Mouse (Mus musculus): ENCODE data around the gene Gm9195. TPM values are rescaled to one million over a fixed set of nuclear protein-coding genes. Genes with fewer than 3 reads are reported as not detected.

Gm9195 gene
- total RNA-seq (2014; rRNA removed) (under 0.01 TPM in 1 of 2 replicates, not detected in the other), polyA plus RNA-seq (2012; rRNA removed) (not detected in 2 replicates)

GRCm38 (mm10) chr14:72491738-72492137, at the start of gene Gm9195:
Gene Gm9195 (minus strand): TSS chr14:72491838.
- TF ChIP-seq CTCF (IDR thresholded peaks at IDR 0.05; ENCODE audit: low read depth, low read length) (no peak), POLR2A (IDR thresholded peaks at IDR 0.05; ENCODE audit: extremely low read depth, insufficient read depth, low read length) (no peak)
- H3K79me2 ChIP-seq (ENCODE audit: control insufficient read depth, insufficient read depth, low read length): no peaks in the 10 kb centered on the region
- no peak within 1 kb of the TSS for H3K27ac ChIP-seq (replicated peaks; ENCODE audit: insufficient read depth, low read depth, low read length)
- no peak for DNase-seq (ENCODE audit: extremely low read depth, low read depth, low spot score)
- 83% methylated on average over 5 of the region's 5 CpGs for WGBS
- H3K4me1 ChIP-seq (ENCODE audit: control insufficient read depth, insufficient read depth, low read length): no peaks in the 10 kb centered on the region
- H3K9ac ChIP-seq (ENCODE audit: low read depth, low read length): no peak within 1 kb of the TSS
- no peaks in the 10 kb centered on the region for H3K27me3 ChIP-seq (ENCODE audit: control insufficient read depth, insufficient read depth, low read length)
- H3K36me3 ChIP-seq (ENCODE audit: control insufficient read depth, insufficient read depth, low read length): no peaks in the 10 kb centered on the region
- no peak within 1 kb of the TSS for H3K4me3 ChIP-seq (ENCODE audit: insufficient read depth, low read depth, low read length)

- Histone ChIP-seq H3K36me3 (ENCODE audit: control insufficient read depth, insufficient read depth, low read length) (peaks cover 24% of the 10 kb centered on the region; the same call in 1 of the 2 replicates), H3K27me3 (ENCODE audit: control insufficient read depth, insufficient read depth, low read length) (peaks cover 9% of the 10 kb centered on the region), H3K27ac (replicated peaks; ENCODE audit: insufficient read depth, low read depth, low read length) (no peak overlapping the region), H3K4me3 (ENCODE audit: insufficient read depth, low read depth, low read length) (no peak overlapping the region), H3K79me2 (ENCODE audit: control insufficient read depth, insufficient read depth, low read length) (no peaks in the 10 kb centered on the region), H3K9ac (ENCODE audit: low read depth, low read length) (no peak overlapping the region), H3K4me1 (ENCODE audit: control insufficient read depth, insufficient read depth, low read length) (peaks cover 13% of the 10 kb centered on the region)
- WGBS: 81% methylated on average over 5 of the region's 5 CpGs
- peak; percentile 39 for DNase-seq (ENCODE audit: extremely low read depth, low read depth, low spot score)
- TF ChIP-seq POLR2A (IDR thresholded peaks at IDR 0.05; ENCODE audit: extremely low read depth, insufficient read depth, low read length) (no peak), CTCF (IDR thresholded peaks at IDR 0.05; ENCODE audit: low read depth, low read length) (no peak)
Measured at GRCm38 (mm10) chr14:72536392-72537017, 44.9 kb upstream of the Gm9195 start.

GRCm38 (mm10) chr14:72533862-72534261, 42.2 kb upstream of the Gm9195 start:
- TF ChIP-seq POLR2A (IDR thresholded peaks at IDR 0.05; ENCODE audit: extremely low read depth, insufficient read depth, low read length) (no peak), CTCF (IDR thresholded peaks at IDR 0.05; ENCODE audit: low read depth, low read length) (no peak)
- WGBS: 33% methylated on average over 7 of the region's 7 CpGs

GRCm38 (mm10) chr14:72532028-72532917, 40.6 kb upstream of the Gm9195 start:
- H3K27me3 ChIP-seq (ENCODE audit: control insufficient read depth, insufficient read depth, low read length): peaks cover 9% of the 10 kb centered on the region
- H3K36me3 ChIP-seq (ENCODE audit: control insufficient read depth, insufficient read depth, low read length): peaks cover under 1% of the 10 kb centered on the region; the same call in 1 of the 2 replicates
- TF ChIP-seq POLR2A (IDR thresholded peaks at IDR 0.05; ENCODE audit: extremely low read depth, insufficient read depth, low read length) (no peak), CTCF (IDR thresholded peaks at IDR 0.05; ENCODE audit: low read depth, low read length) (no peak)
- peak; percentile 40 for DNase-seq (ENCODE audit: extremely low read depth, low read depth, low spot score)
- peak overlapping the region; percentile 43; the same call in 1 of the 2 replicates for H3K4me3 ChIP-seq (ENCODE audit: insufficient read depth, low read depth, low read length)
- WGBS: 4% methylated on average over 54 of the region's 54 CpGs
- H3K9ac ChIP-seq (ENCODE audit: low read depth, low read length): no peak overlapping the region
- H3K27ac ChIP-seq (replicated peaks; ENCODE audit: insufficient read depth, low read depth, low read length): no peak overlapping the region
- no peaks in the 10 kb centered on the region for H3K79me2 ChIP-seq (ENCODE audit: control insufficient read depth, insufficient read depth, low read length)
- H3K4me1 ChIP-seq (ENCODE audit: control insufficient read depth, insufficient read depth, low read length): peaks cover 13% of the 10 kb centered on the region

More at GRCm38 (mm10) chr14:72533862-72534261, 42.2 kb upstream of the Gm9195 start:
- Histone ChIP-seq H3K4me1 (ENCODE audit: control insufficient read depth, insufficient read depth, low read length) (peaks cover 13% of the 10 kb centered on the region), H3K36me3 (ENCODE audit: control insufficient read depth, insufficient read depth, low read length) (peaks cover 6% of the 10 kb centered on the region; the same call in 1 of the 2 replicates), H3K27me3 (ENCODE audit: control insufficient read depth, insufficient read depth, low read length) (peaks cover 9% of the 10 kb centered on the region), H3K79me2 (ENCODE audit: control insufficient read depth, insufficient read depth, low read length) (no peaks in the 10 kb centered on the region), H3K4me3 (ENCODE audit: insufficient read depth, low read depth, low read length) (no peak overlapping the region), H3K9ac (ENCODE audit: low read depth, low read length) (no peak overlapping the region), H3K27ac (replicated peaks; ENCODE audit: insufficient read depth, low read depth, low read length) (no peak overlapping the region)
- DNase-seq (ENCODE audit: extremely low read depth, low read depth, low spot score): peak; percentile 76

- Histone ChIP-seq H3K27ac (replicated peaks; ENCODE audit: insufficient read depth, low read depth, low read length) (no peak overlapping the region), H3K79me2 (ENCODE audit: control insufficient read depth, insufficient read depth, low read length) (no peaks in the 10 kb centered on the region), H3K36me3 (ENCODE audit: control insufficient read depth, insufficient read depth, low read length) (no peaks in the 10 kb centered on the region), H3K4me1 (ENCODE audit: control insufficient read depth, insufficient read depth, low read length) (0 out of 2 replicates have a peak, but pooled peaks cover 3% of the 10 kb centered on the region), H3K4me3 (ENCODE audit: insufficient read depth, low read depth, low read length) (no peak overlapping the region), H3K27me3 (ENCODE audit: control insufficient read depth, insufficient read depth, low read length) (peaks cover 7% of the 10 kb centered on the region), H3K9ac (ENCODE audit: low read depth, low read length) (no peak overlapping the region)
- TF ChIP-seq CTCF (IDR thresholded peaks at IDR 0.05; ENCODE audit: low read depth, low read length) (no peak), POLR2A (IDR thresholded peaks at IDR 0.05; ENCODE audit: extremely low read depth, insufficient read depth, low read length) (no peak)
- WGBS: 78% methylated on average over 1 of the region's 1 CpGs
- DNase-seq (ENCODE audit: extremely low read depth, low read depth, low spot score): no peak
Measured at GRCm38 (mm10) chr14:72527126-72527525, 35.5 kb upstream of the Gm9195 start.

All from liver, adult 2 months (tissue).